Comparison of ENCODE assay signal across 1 mouse cellular context in the genomic region with DNA sequence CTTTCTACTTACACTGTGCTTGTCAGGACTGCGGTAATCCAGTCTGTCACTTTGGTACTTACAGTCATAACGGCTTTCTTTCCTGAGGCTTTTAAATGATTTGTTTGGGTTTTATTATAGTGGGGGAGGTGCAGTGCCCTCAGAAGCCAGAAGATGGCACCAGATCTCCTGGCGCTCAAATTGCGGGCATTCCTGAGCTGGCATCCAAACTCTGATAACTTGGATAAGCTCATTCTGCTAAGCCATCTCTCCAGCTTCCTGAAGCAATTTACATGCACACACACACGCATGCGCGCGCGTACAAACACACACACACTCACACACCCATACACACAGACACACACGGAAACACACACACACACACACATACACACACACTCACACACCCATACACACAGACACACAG.
A peak's percentile ranks its signal among the peaks of the same experiment; 100 is the strongest.
TF ChIP-seq lines count a peak whose summit lies in the region.

No protein-coding gene starts in this region.

TF ChIP-seq in CH12.LX, 34 proteins besides CTCF, POLR2A, EP300 and RAD21:
- TF ChIP-seq ZC3H11A (IDR thresholded peaks at IDR 0.05; ENCODE audit: low read depth, low read length) (peak; percentile 33), USF2 (conservative IDR thresholded peaks at IDR 0.05; ENCODE audit: low read depth, low read length) (no peak), ZKSCAN1 (IDR thresholded peaks at IDR 0.05; ENCODE audit: borderline replicate concordance, low read depth, low read length) (no peak), GABPA (IDR thresholded peaks at IDR 0.05; ENCODE audit: insufficient replicate concordance, low read depth, low read length) (no peak), ZMIZ1 (IDR thresholded peaks at IDR 0.05; ENCODE audit: low read depth, low read length) (no peak), NRF1 (IDR thresholded peaks at IDR 0.05; ENCODE audit: low read depth, low read length) (peak; percentile 25; the same call in 1 of the 2 replicates), RCOR1 (conservative IDR thresholded peaks at IDR 0.05; ENCODE audit: low read depth, low read length) (no peak), SMC3 (IDR thresholded peaks at IDR 0.05; ENCODE audit: low read depth, low read length) (peak; percentile 84), HCFC1 (IDR thresholded peaks at IDR 0.05; ENCODE audit: low read depth, low read length) (no peak)
